Comparison of ENCODE assay signal across 14 mouse cellular contexts in the genomic region with DNA sequence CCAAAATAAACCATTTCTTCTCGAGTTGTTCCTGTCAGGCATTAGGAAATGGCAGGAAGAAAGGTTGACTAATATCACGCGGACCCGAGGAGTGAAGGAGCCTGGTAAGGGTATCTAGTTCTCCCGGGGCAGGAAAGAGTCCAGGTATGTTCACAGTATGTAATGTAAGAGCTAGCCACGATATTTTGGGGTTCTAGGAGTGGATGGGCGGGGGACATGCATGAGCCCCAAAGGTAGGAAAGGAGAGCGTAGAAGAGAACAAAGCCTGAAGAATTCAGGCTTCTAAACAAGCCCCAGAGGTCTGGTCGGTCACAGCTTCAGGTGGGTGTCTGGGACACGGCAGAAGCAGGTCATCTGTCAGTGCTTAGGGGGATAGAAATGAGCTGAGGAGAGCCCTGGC.
"Had no signal": no experiment of that assay in that cellular context is flagged by ENCODE, and none has a peak within 500 bp of the region (broad histone marks: within the 10 kb centered on the region; RNA-seq: fewer than 3 reads in every experiment).

No protein-coding gene starts in this region.

- H3K27ac ChIP-seq: midbrain, embryonic 10.5 days; midbrain, embryonic 12.5 days; neural tube, embryonic 13.5 days; neural tube, embryonic 15.5 days; stomach, embryonic 15.5 days; stomach, postnatal 0 days had no signal

- DNase-seq: lung, adult 18-20 months; lung, embryonic 14.5 days; lung, postnatal 10 days; lung, postnatal 4 days; midbrain, embryonic 14.5 days; retina, postnatal 1 day; right cerebral cortex, postnatal 14 days had no signal

- H3K4me1 ChIP-seq: midbrain, embryonic 10.5 days; midbrain, embryonic 12.5 days; neural tube, embryonic 13.5 days; neural tube, embryonic 15.5 days; stomach, embryonic 15.5 days had no signal

- H3K27me3 ChIP-seq: midbrain, embryonic 12.5 days; neural tube, embryonic 13.5 days; neural tube, embryonic 15.5 days; stomach, embryonic 15.5 days had no signal

- H3K9me3 ChIP-seq: neural tube, embryonic 15.5 days; stomach, embryonic 15.5 days had no signal

- H3K4me3 ChIP-seq: midbrain, embryonic 10.5 days; midbrain, embryonic 12.5 days; myocyte; neural tube, embryonic 13.5 days; neural tube, embryonic 15.5 days; stomach, embryonic 15.5 days had no signal

- H3K36me3 ChIP-seq: midbrain, embryonic 10.5 days; midbrain, embryonic 12.5 days; neural tube, embryonic 13.5 days; neural tube, embryonic 15.5 days; stomach, embryonic 15.5 days had no signal
